Mouse (Mus musculus) spleen, adult 2 months (tissue): ENCODE data around the gene Cobl. TPM values are rescaled to one million over a fixed set of nuclear protein-coding genes. Genes with fewer than 3 reads are reported as not detected.

Source experiments
- DNase-seq, 2 experiments: peaks; one replicate each; pipeline versions ENCODE4 v3.0.0 to v3.0.0-alpha.2; 2012 to 2021; ENCODE audit warnings: low spot score in 2 of 2, low read depth in 1 of 2
- H3K27ac ChIP-seq: fragments of 200-500 bp; 2 replicates; pipeline ENCODE4 v1.5.1; 2012; ENCODE audit warnings: low read length, inconsistent platforms; ENCODE audit not compliant: insufficient read depth
- H3K27me3 ChIP-seq: fragments of 200-500 bp; 2 replicates; pipeline ENCODE4 v1.6.1; 2012; ENCODE audit warnings: mild to moderate bottlenecking, moderate library complexity, low read length, inconsistent platforms; ENCODE audit not compliant: control insufficient read depth, insufficient read depth
- H3K36me3 ChIP-seq: fragments of 200-500 bp; 2 replicates; pipeline ENCODE4 v1.6.1; 2012; ENCODE audit warnings: mild to moderate bottlenecking, low read length, inconsistent platforms; ENCODE audit not compliant: control insufficient read depth, insufficient read depth
- H3K4me1 ChIP-seq: fragments of 200-500 bp; 2 replicates; pipeline ENCODE4 v1.6.1; 2011; ENCODE audit warnings: inconsistent platforms; ENCODE audit not compliant: control insufficient read depth, insufficient read depth, insufficient read length
- H3K4me3 ChIP-seq: fragments of 200-500 bp; 2 replicates; pipeline ENCODE4 v1.5.1; 2011; ENCODE audit warnings: mild to moderate bottlenecking, inconsistent platforms; ENCODE audit not compliant: insufficient read depth, insufficient read length; ENCODE audit errors: extremely low read depth
- CTCF ChIP-seq: fragments of 200-500 bp; IDR thresholded peaks from 2 replicates; pipeline ENCODE4 v1.5.1; 2011; ENCODE audit warnings: mild to moderate bottlenecking, inconsistent platforms; ENCODE audit not compliant: insufficient read depth, insufficient read length, insufficient replicate concordance; ENCODE audit errors: extremely low read depth
- POLR2A ChIP-seq: fragments of 200-500 bp; IDR thresholded peaks from 2 replicates; pipeline ENCODE4 v1.6.1; 2011; ENCODE audit warnings: low read depth, low read length, inconsistent platforms
- WGBS: fragments of 180-500 bp; shearing (Covaris S2); methylation state at CpG from one replicate; pipeline ENCODE4 v1.1.7; 2018; 5-methylcytosine and 5-hydroxymethylcytosine counted together
- polyA plus RNA-seq: library from polyadenylated mRNA; depleted of rRNA; stranded (reverse); fragments of >200 nt; gene quantifications from 2 replicates; pipeline ENCODE4 v1.2.3, GENCODE M21; 2012

The Cobl gene
- polyA plus RNA-seq, 1 experiment, result 0.32 TPM

- H3K27ac ChIP-seq, result no peak overlapping the region
- no peak for TF ChIP-seq CTCF
- TF ChIP-seq POLR2A, result no peak
- H3K4me1 ChIP-seq, result no peaks in the 10 kb centered on the region
- no peaks in the 10 kb centered on the region for H3K36me3 ChIP-seq
- no peaks in the 10 kb centered on the region for H3K27me3 ChIP-seq
- H3K4me3 ChIP-seq, result no peak overlapping the region
- no peak for DNase-seq
- WGBS, result 56% methylated on average over 4 of the region's 4 CpGs
These were observed 30.2 kb downstream of the Cobl start for GRCm38 (mm10) chr11:12434597-12434996.

DNA sequence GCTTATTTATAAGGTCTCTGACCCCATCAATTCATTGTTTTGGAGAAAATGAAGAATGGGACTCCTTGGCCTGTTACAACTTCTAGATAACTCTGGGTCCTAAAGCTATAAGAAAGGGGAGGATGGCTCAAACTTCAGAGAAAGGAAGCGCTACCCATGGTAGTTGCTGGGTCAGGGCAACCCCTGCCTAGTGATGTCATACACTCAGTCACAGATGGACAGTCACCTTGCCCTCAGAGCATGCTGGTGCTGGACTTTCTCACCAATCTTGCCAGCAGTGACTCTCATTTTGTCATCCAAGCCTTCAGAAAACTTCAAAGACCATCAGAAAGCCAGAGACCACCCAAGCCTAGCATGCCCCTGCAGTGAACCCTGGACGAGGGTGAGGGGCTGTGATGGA is 32.8 kb downstream of the Cobl start:
- H3K4me1 ChIP-seq, result no peaks in the 10 kb centered on the region

DNA sequence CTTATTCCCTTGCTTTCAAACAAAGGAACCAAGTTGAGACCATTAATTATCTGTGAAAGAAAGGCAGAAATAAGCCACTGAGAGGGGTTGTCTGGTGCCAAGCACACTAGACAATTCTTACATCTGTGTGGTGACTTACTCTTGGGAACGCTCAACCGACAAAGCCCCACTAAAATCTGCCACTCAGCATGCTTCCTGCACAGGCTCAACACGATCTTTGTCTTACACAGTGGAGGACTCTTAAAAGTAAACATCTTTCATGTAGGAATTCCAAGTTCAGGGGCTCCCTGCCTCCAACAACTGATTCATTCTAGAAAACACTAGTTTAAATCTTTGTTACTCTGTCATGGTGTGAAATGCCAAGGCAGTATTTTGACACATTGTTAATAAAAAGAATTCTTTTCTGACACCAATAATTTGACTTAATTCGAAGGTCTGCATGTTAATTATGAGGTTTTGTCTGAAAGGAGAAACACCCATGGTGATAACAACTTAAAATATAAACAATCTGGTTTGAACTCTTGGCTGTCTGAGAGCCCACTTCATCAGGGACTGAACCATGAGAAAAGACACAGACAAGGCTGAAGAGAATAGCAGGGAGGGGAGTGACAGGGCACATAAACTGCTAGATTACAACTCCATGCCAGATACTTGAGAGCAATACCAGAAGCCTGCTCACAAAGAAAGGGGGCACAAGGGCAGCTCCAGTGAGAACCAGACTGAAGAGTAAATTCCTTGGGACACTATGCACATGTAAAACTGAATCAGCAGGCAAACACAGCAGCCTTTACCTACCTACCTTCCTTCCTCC is 34.3 kb downstream of the Cobl start:
- no peaks in the 10 kb centered on the region for H3K36me3 ChIP-seq
- 47% methylated on average over 4 of the region's 4 CpGs for WGBS
- no peaks in the 10 kb centered on the region for H3K4me1 ChIP-seq
- TF ChIP-seq POLR2A (no peak), CTCF (no peak)
- H3K27ac ChIP-seq, result no peak overlapping the region
- no peak for DNase-seq
- H3K27me3 ChIP-seq, result no peaks in the 10 kb centered on the region
- no peak overlapping the region for H3K4me3 ChIP-seq

More for the DNA sequence above, 32.8 kb downstream of the Cobl start:
- Histone ChIP-seq H3K27me3 (no peaks in the 10 kb centered on the region), H3K36me3 (no peaks in the 10 kb centered on the region), H3K4me3 (no peak overlapping the region), H3K27ac (no peak overlapping the region)
- no peak for DNase-seq
- 77% methylated on average over 2 of the region's 2 CpGs for WGBS
- no peak for TF ChIP-seq CTCF

DNA sequence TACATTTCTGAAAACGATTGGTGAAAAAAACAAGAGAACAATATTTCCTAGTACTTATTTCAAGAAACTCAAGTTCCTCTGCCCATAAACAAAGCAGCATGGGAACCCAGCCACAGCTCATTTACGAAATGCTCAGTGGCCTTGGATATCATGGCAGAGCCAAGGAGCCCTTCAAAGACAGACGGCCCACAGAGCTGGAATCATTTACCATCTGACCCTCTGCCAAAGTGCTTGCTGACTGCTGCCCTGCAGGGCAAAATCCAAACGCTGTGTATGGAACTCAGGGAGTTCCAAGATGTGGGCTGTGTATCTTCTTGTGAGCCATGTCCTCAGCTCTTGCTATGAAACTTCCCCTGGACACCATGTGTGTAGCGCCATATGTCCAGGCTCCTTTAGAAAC is 38.0 kb downstream of the Cobl start:
- Histone ChIP-seq H3K4me1 (no peaks in the 10 kb centered on the region), H3K4me3 (no peak overlapping the region), H3K36me3 (no peaks in the 10 kb centered on the region), H3K27ac (no peak overlapping the region), H3K27me3 (no peaks in the 10 kb centered on the region)
- TF ChIP-seq POLR2A, result no peak
- no peak for TF ChIP-seq CTCF
- DNase-seq, result no peak
- WGBS, result 83% methylated on average over 5 of the region's 5 CpGs

DNA sequence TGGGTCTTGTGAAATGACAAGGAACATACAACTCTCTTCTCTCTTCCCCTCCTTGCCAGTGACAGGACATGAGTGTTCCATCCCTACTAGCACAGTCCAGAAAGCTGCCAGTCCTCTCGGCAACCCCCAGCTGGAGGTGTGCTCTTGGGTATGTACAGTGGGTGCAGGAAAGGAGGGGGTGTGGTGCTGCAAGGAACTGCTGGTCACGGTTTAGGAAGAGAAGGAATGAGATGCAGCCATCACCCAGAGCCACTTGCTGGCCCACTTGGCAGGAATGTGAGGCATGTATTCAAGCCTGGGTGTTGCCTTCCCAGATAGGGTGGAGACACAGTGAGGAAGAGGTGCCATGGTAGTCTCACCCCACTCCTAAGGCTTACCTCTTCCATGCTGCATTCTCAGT is 40.6 kb downstream of the Cobl start:
- no peak overlapping the region for H3K27ac ChIP-seq
- WGBS, result 85% methylated on average over 2 of the region's 2 CpGs
- H3K4me3 ChIP-seq, result no peak overlapping the region
- DNase-seq, result no peak
- no peaks in the 10 kb centered on the region for H3K36me3 ChIP-seq
- no peaks in the 10 kb centered on the region for H3K27me3 ChIP-seq
- no peaks in the 10 kb centered on the region for H3K4me1 ChIP-seq
- TF ChIP-seq POLR2A (no peak), CTCF (no peak)

DNA sequence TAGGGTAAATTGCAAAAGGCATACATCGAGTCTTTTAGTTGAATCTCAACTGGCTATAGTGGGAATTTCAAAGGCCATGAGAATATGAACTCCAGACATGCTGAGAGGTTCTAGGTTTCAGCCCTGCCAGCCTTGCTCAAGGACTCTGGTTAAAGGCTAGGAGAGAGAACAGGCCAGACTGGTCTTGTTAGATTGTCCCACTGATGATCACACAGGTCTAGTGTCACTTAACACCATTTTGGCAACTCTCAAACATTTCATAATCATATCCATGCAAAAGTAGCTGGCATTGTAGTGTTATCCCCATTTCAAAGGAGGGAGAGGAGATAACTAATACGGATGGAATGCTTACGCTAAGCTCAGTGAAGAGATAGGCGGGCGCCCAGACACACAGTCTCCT is 43.6 kb downstream of the Cobl start:
- no peak overlapping the region for H3K27ac ChIP-seq
- TF ChIP-seq CTCF, result no peak
- no peak for TF ChIP-seq POLR2A
- H3K36me3 ChIP-seq, result no peaks in the 10 kb centered on the region
- no peaks in the 10 kb centered on the region for H3K4me1 ChIP-seq
- no peak for DNase-seq
- no peaks in the 10 kb centered on the region for H3K27me3 ChIP-seq
- WGBS, result 92% methylated on average over 5 of the region's 5 CpGs
- H3K4me3 ChIP-seq, result no peak overlapping the region

GRCm38 (mm10) chr11:12420146-12420545 is 44.6 kb downstream of the Cobl start:
- Histone ChIP-seq H3K27me3 (no peaks in the 10 kb centered on the region), H3K4me1 (no peaks in the 10 kb centered on the region), H3K27ac (no peak overlapping the region), H3K36me3 (no peaks in the 10 kb centered on the region), H3K4me3 (no peak overlapping the region)
- TF ChIP-seq CTCF, result no peak
- no peak for TF ChIP-seq POLR2A
- DNase-seq, result no peak
- WGBS, result 93% methylated on average over 3 of the region's 3 CpGs
